Mouse (Mus musculus): ENCODE results near the gene Rbm47.
A peak's percentile ranks its signal among the peaks of the same experiment; 100 is the strongest.

Rbm47 gene

GRCm38 (mm10) chr5:66083350-66083749, 89.6 kb downstream of the Rbm47 start:
- peak; percentile 79 for DNase-seq

DNA sequence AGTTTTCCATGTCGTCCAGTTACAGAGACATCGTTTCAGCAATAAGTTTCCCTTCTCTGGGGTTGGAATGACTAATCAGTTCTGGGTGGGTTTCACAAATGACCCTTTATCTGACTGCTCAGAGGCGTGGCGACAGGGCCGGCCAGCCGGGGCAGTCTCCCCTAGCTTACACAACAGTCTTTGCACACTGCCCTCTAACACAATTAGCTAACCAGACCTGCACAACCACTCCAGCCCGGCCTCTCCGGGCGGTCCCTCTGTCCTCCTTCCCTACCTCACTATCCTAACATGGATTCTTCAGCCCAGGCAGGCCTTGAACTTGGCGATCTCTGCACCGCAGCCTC, 90.7 kb downstream of the Rbm47 start:
- DNase-seq, result peak; percentile 82

GRCm38 (mm10) chr5:66081443-66082228, 91.3 kb downstream of the Rbm47 start:
- DNase-seq, result peak; percentile 97

DNA sequence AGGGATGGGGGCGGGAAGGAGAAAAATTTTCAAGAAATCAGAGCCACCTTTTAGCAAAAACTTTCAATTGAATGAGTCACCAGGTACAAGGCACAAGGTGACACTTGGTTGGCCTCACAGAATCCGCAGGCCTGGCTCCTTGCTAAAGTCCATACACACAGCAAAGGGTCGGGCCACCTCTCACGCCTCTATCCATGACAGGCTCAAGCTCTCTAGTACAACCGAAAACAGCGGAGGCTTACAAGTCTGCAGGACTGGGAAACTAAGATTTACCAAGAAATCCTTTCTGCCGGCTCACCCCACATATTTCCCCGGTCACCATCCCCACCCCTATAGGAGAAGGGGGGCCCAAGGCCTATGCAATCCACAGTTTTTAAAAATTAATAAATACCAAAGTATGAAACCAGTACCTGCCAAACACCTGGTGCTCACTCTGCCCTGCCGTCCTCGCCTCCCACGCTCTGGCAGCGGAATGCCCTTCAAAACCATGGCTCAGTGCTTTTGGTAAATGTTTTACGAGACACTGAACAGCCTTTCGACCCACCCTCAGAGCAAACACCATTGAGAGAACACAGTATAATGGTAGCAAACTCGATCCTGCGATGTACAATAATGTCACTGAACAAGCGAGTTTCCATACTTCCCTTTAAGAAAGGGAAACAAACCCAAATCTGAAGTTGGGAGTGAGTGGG, 92.2 kb downstream of the Rbm47 start:
- DNase-seq, result peak; percentile 96

GRCm38 (mm10) chr5:66079358-66080179, 93.3 kb downstream of the Rbm47 start:
- peak; percentile 84 for DNase-seq

GRCm38 (mm10) chr5:66078491-66079012, 94.4 kb downstream of the Rbm47 start:
- DNase-seq, result peak; percentile 87

DNA sequence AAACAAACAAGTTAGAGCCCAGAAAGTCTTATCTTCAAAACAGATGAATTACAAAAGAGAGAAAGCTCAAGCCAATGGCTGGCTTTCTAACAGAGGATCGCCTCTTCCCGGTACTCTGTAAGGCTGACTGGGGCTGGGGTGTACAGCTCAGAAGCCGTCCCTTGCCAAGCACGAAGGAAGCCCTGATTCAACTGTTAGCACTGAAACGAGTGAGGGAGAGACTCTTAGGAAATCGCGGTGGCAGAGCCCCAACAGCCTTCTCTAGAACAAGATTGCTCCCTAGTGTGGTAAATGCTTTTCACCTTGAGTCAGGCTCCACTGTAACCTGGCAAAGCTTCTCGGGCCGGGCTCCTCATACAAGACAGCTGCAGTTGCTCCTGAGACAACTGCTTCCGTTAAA, 95.5 kb downstream of the Rbm47 start:
- DNase-seq, result peak; percentile 74

GRCm38 (mm10) chr5:66076685-66077301, 96.1 kb downstream of the Rbm47 start:
- DNase-seq, result peak; percentile 88

DNA sequence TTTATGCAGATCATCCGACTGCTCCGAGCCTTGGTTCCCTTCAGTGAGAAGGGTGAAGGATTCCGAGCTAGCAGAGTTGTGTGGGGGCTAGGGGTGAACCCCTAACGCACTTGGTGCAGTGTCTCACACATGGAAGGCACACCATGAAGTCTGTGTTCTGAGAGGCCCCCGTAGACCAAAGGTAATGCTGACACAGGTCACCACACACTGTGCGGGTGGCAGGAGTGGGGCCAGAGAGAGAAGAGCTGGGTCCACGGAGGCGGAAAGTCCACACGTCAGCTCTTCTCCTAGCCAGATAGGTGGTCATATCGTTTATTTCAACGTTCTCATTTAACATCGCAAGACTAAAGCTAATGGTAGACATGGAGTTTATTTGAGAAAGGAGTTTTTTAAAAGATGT, 97.0 kb downstream of the Rbm47 start:
- peak; percentile 78 for DNase-seq

DNA sequence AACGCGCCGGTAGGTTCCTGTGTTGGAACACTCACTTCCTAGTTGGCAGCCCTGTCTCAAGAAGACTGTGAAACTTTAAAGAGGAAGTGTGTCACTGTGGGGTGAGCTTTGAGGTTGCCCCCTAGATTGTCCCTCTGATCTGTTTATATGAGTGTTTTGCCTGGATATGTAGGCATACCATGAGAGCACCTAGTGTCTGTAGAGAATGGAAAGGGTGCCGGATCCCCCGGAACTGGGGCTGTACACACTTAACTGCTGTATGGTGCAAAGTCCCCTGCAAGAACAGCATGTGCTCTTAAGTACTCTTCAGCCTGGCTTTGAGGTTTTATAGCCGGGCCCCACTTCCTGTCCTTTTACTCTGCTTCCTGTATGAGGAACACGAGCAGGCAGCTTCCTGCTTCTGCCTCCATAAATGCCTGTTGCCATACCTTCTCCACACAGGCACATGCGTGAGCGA, 97.9 kb downstream of the Rbm47 start:
- peak; percentile 84 for DNase-seq

GRCm38 (mm10) chr5:66074235-66074634, 98.7 kb downstream of the Rbm47 start:
- DNase-seq, result no peak

DNA sequence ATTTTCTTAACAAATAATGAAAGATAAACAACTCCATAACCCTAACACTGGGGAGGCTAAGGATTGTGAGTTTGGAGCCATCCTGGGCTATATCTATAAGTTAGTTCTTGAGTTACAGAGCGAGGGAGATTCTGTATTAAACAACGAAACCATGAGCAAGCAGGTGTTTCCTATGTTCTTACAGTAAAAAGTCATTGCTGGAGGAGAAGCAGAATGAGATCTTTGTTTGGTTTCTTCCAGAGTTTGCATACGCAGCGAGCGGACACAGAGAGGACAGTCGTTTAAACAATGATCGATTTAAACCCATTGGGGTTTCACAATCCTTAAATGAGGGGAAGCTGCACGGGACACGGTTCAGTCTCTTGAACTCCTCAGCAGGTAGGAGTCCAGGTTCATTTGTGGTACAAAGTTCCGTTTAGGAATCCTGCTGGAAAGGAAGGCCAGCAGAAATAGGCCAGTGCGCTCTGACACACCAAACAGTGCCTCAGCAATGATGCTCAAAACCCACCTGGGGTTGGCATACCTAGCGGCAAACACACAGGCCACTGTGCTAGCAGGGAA, 99.2 kb downstream of the Rbm47 start:
- DNase-seq, result peak; percentile 79

DNA sequence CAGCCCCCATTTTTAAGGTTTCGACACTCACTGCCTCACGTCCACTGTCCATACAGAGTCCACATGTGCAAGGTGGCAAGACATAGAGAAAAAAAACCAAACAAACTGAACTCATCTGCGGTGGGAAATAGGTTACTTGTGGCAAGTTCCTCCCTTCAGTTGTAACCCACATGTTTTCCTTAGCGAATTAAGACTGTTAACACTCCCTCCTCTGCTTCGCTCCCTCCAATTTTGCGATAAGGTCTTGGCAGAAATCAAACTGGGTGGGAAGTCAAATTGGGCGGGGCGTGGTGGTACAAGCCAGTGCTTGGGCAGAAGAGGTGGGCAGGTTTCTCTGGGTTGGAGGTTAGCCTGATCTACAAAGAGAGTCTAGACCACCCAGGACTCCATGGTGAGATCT, 101.2 kb downstream of the Rbm47 start:
- DNase-seq, result no peak

DNA sequence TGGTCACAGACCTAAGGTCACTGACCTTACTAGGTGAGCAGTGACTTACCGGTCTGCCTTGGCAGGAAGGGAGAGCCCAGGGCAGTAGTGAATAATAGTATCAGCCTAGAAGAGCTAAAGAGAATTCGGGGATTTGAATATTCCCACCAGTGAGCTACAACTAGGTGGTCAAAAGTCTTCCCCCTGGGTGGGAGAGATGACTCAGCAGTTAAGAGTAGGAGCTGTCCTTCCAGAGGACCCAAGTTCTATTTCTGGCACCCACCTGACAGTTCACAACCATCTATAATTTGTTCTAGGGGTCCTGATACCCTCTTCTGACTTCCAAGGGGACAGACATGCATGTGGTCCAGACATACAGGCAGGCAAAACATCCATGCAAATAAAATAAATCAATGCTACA, 102.6 kb downstream of the Rbm47 start:
- DNase-seq, result no peak

DNA sequence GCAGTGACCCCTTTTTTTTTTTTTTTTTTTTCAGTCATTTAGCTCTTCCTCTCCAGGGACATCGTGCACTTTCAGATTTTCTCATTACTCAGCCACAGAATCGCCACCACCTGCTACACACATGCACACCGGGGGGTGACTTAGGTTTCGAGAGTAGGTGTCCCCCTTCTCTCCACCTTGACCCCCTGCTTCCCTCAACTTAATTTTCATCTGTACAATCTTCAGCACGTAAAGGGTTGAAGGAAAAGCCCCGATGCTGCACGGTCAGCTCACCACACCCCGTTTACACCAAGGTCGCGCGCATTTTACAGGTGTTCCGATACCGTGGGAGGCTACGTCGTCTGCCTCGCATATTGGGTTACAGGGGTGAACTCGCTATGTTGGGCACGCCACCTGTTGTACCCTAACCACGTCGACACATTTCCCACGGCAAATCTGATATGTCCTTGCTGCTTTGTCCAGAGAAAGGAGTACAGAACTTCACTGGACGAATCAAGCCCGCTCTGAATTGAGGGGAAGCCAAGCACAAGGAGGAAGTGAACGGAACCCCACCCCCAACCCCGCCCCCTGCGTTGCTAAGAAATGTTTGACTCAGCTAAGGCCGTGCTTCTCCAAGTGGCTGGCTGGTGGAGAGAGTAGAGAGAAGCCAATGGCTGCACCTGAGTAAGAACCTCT, 103.3 kb downstream of the Rbm47 start:
- peak; percentile 75 for DNase-seq

DNA sequence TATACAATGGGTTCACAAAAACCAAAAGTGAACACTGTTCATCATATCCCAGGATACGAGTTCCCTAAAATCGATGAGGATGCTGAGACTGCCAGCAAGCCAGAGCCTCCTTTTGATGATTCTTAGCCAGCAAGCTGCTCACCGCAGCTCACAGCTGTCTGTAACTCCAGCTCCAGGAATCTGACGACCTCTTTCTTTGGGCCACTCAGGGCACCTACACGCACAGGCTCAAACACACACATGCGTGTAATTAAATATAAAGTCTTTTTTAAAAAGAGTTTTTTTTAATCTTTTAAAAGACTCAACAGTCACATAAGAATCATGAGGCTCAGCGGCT, 103.8 kb downstream of the Rbm47 start:
- no peak for DNase-seq

GRCm38 (mm10) chr5:66068068-66068920, 104.6 kb downstream of the Rbm47 start:
- DNase-seq, result no peak

DNA sequence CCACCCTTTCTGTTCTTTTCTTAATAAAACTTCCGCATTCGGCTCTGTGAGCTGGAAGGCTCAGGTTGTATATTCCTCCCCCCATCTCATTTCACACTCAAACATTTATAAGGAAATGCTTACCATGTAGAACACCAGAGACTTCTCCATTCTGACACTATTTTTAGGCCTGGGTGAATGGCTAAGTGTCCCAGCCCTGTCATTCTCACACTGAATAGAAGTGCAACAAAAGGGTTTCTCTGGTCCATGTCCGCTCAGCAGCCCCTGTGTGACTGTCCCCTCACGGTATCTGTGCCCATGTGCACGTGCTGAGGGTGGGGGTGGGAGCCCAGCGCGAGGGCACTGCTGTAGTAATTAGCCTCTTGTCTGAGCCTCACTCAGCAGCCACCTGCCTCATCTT, 105.7 kb downstream of the Rbm47 start:
- DNase-seq, result no peak

DNA sequence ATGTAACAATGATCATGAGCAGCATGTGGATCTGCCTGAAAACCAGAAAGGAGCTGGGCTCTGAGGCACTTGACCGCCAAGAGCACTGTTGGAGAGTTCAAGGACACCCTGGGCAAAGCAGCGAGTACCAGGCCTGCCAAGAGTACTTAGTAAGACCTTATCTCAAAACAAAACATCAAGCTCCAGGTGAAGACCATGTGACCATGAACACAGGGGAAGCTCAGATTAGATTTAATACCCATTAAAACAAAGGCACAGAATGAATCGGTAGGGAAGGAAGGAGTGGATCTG, 110.0 kb downstream of the Rbm47 start:
- peak; percentile 57 for DNase-seq

- peak; percentile 91 for DNase-seq
These were observed 110.6 kb downstream of the Rbm47 start for GRCm38 (mm10) chr5:66062046-66062929.

Measured in kidney, adult 9 months (tissue).